Mouse (Mus musculus) limb, embryonic 14.5 days (tissue): ENCODE measurements around the gene Rapsn. TPM values are rescaled to one million over a fixed set of nuclear protein-coding genes. Genes with fewer than 3 reads are reported as not detected.
A peak's percentile ranks its signal among the peaks of the same experiment; 100 is the strongest.

Experiments
- ATAC-seq: fragments of 200-750 bp; cut with Nextera tagmentation; 2 replicates; pipeline ENCODE4 v1.8.0; 2017; ENCODE audit warnings: low read depth, moderate number of reproducible peaks, moderate TSS enrichment; ENCODE audit not compliant: low FRiP score
- DNase-seq: peaks from one replicate; pipeline ENCODE4 v3.0.0-alpha.2; 2015; ENCODE audit warnings: low spot score
- H3K27ac ChIP-seq: fragments of 300-500 bp; sonication (generic); replicated peaks from 2 replicates; pipeline ENCODE4 v1.5.1; 2014; ENCODE audit warnings: low read depth, mild to moderate bottlenecking, low read length, moderate library complexity, mixed read lengths
- H3K27me3 ChIP-seq: fragments of 300-500 bp; sonication (generic); 2 replicates; pipeline ENCODE4 v1.6.1; 2014; ENCODE audit warnings: low read length, mixed read lengths; ENCODE audit not compliant: control insufficient read depth, insufficient read depth
- H3K36me3 ChIP-seq: fragments of 300-500 bp; sonication (generic); 2 replicates; pipeline ENCODE4 v1.6.1; 2014; ENCODE audit warnings: mild to moderate bottlenecking, low read length, moderate library complexity, mixed read lengths; ENCODE audit not compliant: control insufficient read depth, insufficient read depth
- H3K4me1 ChIP-seq: fragments of 300-500 bp; sonication (generic); 2 replicates; pipeline ENCODE4 v1.6.1; 2014; ENCODE audit warnings: antibody characterized with exemption, low read length, mixed read lengths; ENCODE audit not compliant: control insufficient read depth, insufficient read depth
- H3K4me2 ChIP-seq: fragments of 300-500 bp; sonication (generic); replicated peaks from 2 replicates; pipeline ENCODE4 v1.6.1; 2014; ENCODE audit warnings: low read depth, mild to moderate bottlenecking, low read length, moderate library complexity; ENCODE audit not compliant: severe bottlenecking
- H3K4me3 ChIP-seq: fragments of 300-500 bp; sonication (generic); replicated peaks from 2 replicates; pipeline ENCODE4 v1.5.1; 2014; ENCODE audit warnings: low read length
- H3K9ac ChIP-seq: fragments of 300-500 bp; sonication (generic); 2 replicates; pipeline ENCODE4 v1.6.1; 2014; ENCODE audit warnings: mild to moderate bottlenecking, low read depth, low read length, moderate library complexity; ENCODE audit not compliant: severe bottlenecking
- H3K9me3 ChIP-seq: fragments of 300-500 bp; sonication (generic); 2 replicates; pipeline ENCODE4 v1.6.1; 2016; ENCODE audit warnings: low read length; ENCODE audit not compliant: control insufficient read depth
- POLR2A ChIP-seq: fragments of 200-500 bp; IDR thresholded peaks from 2 replicates; pipeline ENCODE4 v1.8.0; 2012; ENCODE audit warnings: inconsistent platforms, mild to moderate bottlenecking, moderate library complexity, borderline replicate concordance; ENCODE audit not compliant: insufficient read depth, insufficient read length; ENCODE audit errors: extremely low read depth
- WGBS: fragments of 180-500 bp; shearing (Covaris S2); extraction: QIAGEN DNeasy Blood & Tissue Kit; methylation state at CpG from one replicate; pipeline ENCODE4 v1.1.7; 2014; 5-methylcytosine and 5-hydroxymethylcytosine counted together
- polyA plus RNA-seq, 2 experiments: library from polyadenylated mRNA; depleted of rRNA in 1 of 2; stranded (reverse) in 1 of 2; unstranded in 1 of 2; fragments of >200 nt; fragmentation: Nextera tagmentation in 1 of 2; extraction: Ambion mirVana in 1 of 2; gene quantifications; 2 replicates each; pipeline versions ENCODE4 v1.2.1 to v1.2.3; 2012 to 2014

Rapsn gene
- polyA plus RNA-seq, 2 experiments = 24.9 to 26.5 TPM

DNA sequence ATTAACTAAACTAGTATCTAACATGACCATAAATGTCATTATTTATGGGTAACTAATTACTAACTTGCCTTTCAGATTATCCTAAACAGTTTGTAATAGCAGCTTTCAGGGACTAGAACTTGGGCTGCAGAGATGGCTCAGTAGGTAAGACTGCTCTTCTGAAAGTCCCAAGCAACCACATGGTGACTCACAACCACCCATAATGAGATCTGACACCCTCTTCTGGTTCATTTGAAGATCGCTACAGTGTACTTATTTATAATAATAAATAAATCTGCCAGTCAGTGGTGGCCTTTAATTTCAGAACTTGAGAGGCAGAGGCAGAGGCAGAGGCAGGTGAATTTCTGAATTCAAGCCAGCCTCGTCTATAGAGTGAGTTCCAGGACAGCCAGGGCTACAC is 17.3 kb downstream of the Rapsn start:
- no peak for ATAC-seq
- no peak overlapping the region; the same call in 1 of the 2 replicates for H3K4me2 ChIP-seq
- peaks cover 9% of the 10 kb centered on the region for H3K4me1 ChIP-seq
- DNase-seq = no peak
- H3K27ac ChIP-seq = no peak overlapping the region
- H3K9me3 ChIP-seq = no peaks in the 10 kb centered on the region
- TF ChIP-seq POLR2A = no peak
- H3K36me3 ChIP-seq = peaks cover 28% of the 10 kb centered on the region
- H3K27me3 ChIP-seq = no peaks in the 10 kb centered on the region
- WGBS = 48% methylated on average over 2 of the region's 2 CpGs
- no peak overlapping the region for H3K9ac ChIP-seq
- 0 out of 2 replicates have a peak overlapping the region, but pooled peaks have one; percentile 87 for H3K4me3 ChIP-seq

GRCm38 (mm10) chr2:91053181-91053933 is 17.9 kb downstream of the Rapsn start:
- ATAC-seq (peak; percentile 28), DNase-seq (no peak)
- Histone ChIP-seq H3K9ac (peak overlapping the region; percentile 86), H3K4me2 (peak overlapping the region; percentile 49), H3K4me1 (peaks cover 9% of the 10 kb centered on the region), H3K36me3 (peaks cover 34% of the 10 kb centered on the region), H3K27ac (no peak overlapping the region; the same call in 1 of the 2 replicates), H3K27me3 (no peaks in the 10 kb centered on the region), H3K9me3 (no peaks in the 10 kb centered on the region), H3K4me3 (peak overlapping the region; percentile 87)
- no peak for TF ChIP-seq POLR2A
- WGBS = 0% methylated on average over 6 of the region's 6 CpGs

GRCm38 (mm10) chr2:91053934-91054382 is 18.5 kb downstream of the Rapsn start, which contains the start of gene Psmc3:
TSS of gene Psmc3 (plus strand) at chr2:91054009.
- peak; percentile 71; the same call in 1 of the 2 replicates for TF ChIP-seq POLR2A
- peak within 1 kb of the TSS; percentile 80 for H3K27ac ChIP-seq
- WGBS = 1% methylated on average over 39 of the region's 40 CpGs
- H3K9me3 ChIP-seq = no peaks in the 10 kb centered on the region
- peaks cover 9% of the 10 kb centered on the region for H3K4me1 ChIP-seq
- peaks cover 40% of the 10 kb centered on the region for H3K36me3 ChIP-seq
- H3K9ac ChIP-seq = peak within 1 kb of the TSS; percentile 86
- ATAC-seq (peak; percentile 98), DNase-seq (peak; percentile 95)
- peak within 1 kb of the TSS; percentile 95 for H3K4me2 ChIP-seq
- H3K4me3 ChIP-seq = peak within 1 kb of the TSS; percentile 87
- H3K27me3 ChIP-seq = no peaks in the 10 kb centered on the region

- Histone ChIP-seq H3K27me3 (no peaks in the 10 kb centered on the region), H3K27ac (no peak overlapping the region), H3K4me2 (no peak overlapping the region), H3K4me1 (peaks cover 9% of the 10 kb centered on the region), H3K9me3 (no peaks in the 10 kb centered on the region), H3K9ac (no peak overlapping the region), H3K36me3 (peaks cover 81% of the 10 kb centered on the region), H3K4me3 (no peak overlapping the region)
- no peak for TF ChIP-seq POLR2A
- no peak for ATAC-seq
- no peak for DNase-seq
- 89% methylated on average over 5 of the region's 5 CpGs for WGBS
Measured at GRCm38 (mm10) chr2:91058435-91058834, 23.0 kb downstream of the Rapsn start.

DNA sequence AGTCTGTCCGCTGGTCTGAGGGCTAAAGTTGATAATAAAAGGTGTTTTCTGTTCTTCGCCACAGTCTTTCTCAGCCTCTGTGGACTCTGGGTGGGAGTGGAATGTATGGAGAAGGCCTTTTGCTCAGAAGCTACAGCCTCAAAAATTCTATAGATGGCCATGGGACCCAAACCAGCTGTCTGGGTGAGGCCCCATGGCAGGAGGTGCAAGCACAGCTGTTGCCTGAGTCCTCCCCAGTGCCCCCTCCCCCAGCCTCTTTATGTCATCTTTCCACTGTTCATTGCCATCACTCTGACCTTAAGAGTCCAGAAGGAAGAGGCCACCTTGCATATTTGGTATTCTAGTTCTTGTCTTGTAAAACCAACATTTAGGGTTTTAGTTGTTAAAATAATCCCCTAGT is 24.0 kb downstream of the Rapsn start:
- 0 out of 2 replicates have a peak overlapping the region, but pooled peaks have one; percentile 13 for H3K27ac ChIP-seq
- WGBS = 98% methylated on average over 2 of the region's 2 CpGs
- no peak overlapping the region for H3K4me2 ChIP-seq
- peaks cover 9% of the 10 kb centered on the region for H3K4me1 ChIP-seq
- H3K9ac ChIP-seq = no peak overlapping the region
- TF ChIP-seq POLR2A = no peak
- H3K4me3 ChIP-seq = no peak overlapping the region
- no peak for ATAC-seq
- DNase-seq = no peak
- peaks cover 90% of the 10 kb centered on the region for H3K36me3 ChIP-seq
- H3K9me3 ChIP-seq = no peaks in the 10 kb centered on the region
- H3K27me3 ChIP-seq = no peaks in the 10 kb centered on the region
